37 mouse cellular contexts compared by ENCODE assay signal in the genomic region with DNA sequence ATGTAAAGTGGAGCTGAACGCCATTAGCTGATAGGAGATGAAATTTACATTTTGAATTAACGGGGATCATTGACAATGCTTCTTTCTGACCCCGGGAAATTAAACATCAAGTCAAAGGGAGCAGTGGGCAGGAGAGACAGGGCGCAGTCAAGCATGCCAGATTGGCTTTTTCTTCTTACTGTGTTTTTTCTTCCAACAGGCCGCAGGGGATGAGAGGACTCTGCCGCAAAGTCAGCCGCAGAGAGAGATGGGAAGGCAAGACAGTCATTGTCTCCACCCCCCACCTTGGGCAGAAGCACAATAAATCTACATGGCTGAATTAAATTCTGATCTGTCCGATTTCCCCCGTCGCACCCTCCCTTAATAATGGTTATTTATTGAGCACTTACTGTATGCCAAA. TPM values are rescaled to one million over a fixed set of nuclear protein-coding genes. Genes with fewer than 3 reads are reported as not detected.
"Had no signal": no experiment of that assay in that cellular context is flagged by ENCODE, and none has a peak within 500 bp of the region (broad histone marks: within the 10 kb centered on the region; RNA-seq: fewer than 3 reads in every experiment).

No protein-coding gene starts in this region.

- ATAC-seq: liver, embryonic 12.5 days; liver, postnatal 0 days; lung, postnatal 0 days; midbrain, embryonic 13.5 days; midbrain, embryonic 15.5 days; midbrain, embryonic 16.5 days had no signal

- H3K36me3 ChIP-seq: limb, embryonic 10.5 days; limb, embryonic 12.5 days; limb, embryonic 13.5 days; limb, embryonic 15.5 days; liver, embryonic 12.5 days; liver, embryonic 13.5 days; liver, embryonic 15.5 days; lung, embryonic 15.5 days; midbrain, embryonic 10.5 days; midbrain, embryonic 12.5 days; midbrain, embryonic 13.5 days; midbrain, embryonic 15.5 days; neural tube, embryonic 12.5 days had no signal

- H3K4me2 ChIP-seq: limb, embryonic 12.5 days; limb, embryonic 13.5 days; limb, embryonic 15.5 days; liver, embryonic 11.5 days; liver, embryonic 12.5 days; liver, embryonic 13.5 days; liver, embryonic 15.5 days; lung, embryonic 14.5 days; lung, embryonic 15.5 days; midbrain, embryonic 11.5 days; midbrain, embryonic 12.5 days; midbrain, embryonic 13.5 days; midbrain, embryonic 15.5 days; neural tube, embryonic 12.5 days had no signal

- H3K27ac ChIP-seq: limb, embryonic 10.5 days; limb, embryonic 12.5 days; limb, embryonic 13.5 days; limb, embryonic 15.5 days; liver, embryonic 12.5 days; liver, embryonic 13.5 days; liver, embryonic 14.5 days; liver, embryonic 15.5 days; lung, embryonic 15.5 days; macrophage; midbrain, embryonic 10.5 days; midbrain, embryonic 12.5 days; midbrain, embryonic 13.5 days; midbrain, embryonic 15.5 days; neural tube, embryonic 12.5 days had no signal

- H3K4me3 ChIP-seq: limb, embryonic 10.5 days; limb, embryonic 12.5 days; limb, embryonic 13.5 days; limb, embryonic 15.5 days; liver, embryonic 12.5 days; liver, embryonic 13.5 days; liver, embryonic 15.5 days; lung, embryonic 15.5 days; megakaryocyte, embryonic 14.5 days; midbrain, embryonic 10.5 days; midbrain, embryonic 12.5 days; midbrain, embryonic 13.5 days; midbrain, embryonic 15.5 days; myocyte; neural tube, embryonic 12.5 days had no signal

- H3K4me1 ChIP-seq: liver, embryonic 12.5 days; liver, embryonic 13.5 days; liver, embryonic 15.5 days; lung, embryonic 15.5 days; megakaryocyte, embryonic 14.5 days; midbrain, embryonic 12.5 days; midbrain, embryonic 15.5 days had no signal

- H3K9ac ChIP-seq: limb, embryonic 12.5 days; limb, embryonic 13.5 days; limb, embryonic 15.5 days; liver, embryonic 12.5 days; liver, embryonic 13.5 days; liver, embryonic 14.5 days; liver, embryonic 15.5 days; liver, postnatal 0 days; lung, embryonic 14.5 days; lung, embryonic 15.5 days; midbrain, embryonic 12.5 days; midbrain, embryonic 13.5 days; midbrain, embryonic 15.5 days; neural tube, embryonic 12.5 days had no signal

- H3K27me3 ChIP-seq: midbrain, embryonic 13.5 days; midbrain, embryonic 15.5 days had no signal

- DNase-seq: left cerebral cortex, postnatal 4 days; liver; liver, embryonic 13.5 days; liver, postnatal 0 days; lung, adult 18-20 months; lung, adult 2 months; lung, embryonic 14.5 days; lung, postnatal 10 days; lung, postnatal 14 days; lung, postnatal 36 days; lung, postnatal 4 days; midbrain, embryonic 14.5 days had no signal

- H3K9me3 ChIP-seq: limb, embryonic 10.5 days; limb, embryonic 12.5 days; limb, embryonic 13.5 days; limb, embryonic 15.5 days; liver, embryonic 12.5 days; liver, embryonic 13.5 days; liver, embryonic 15.5 days; lung, embryonic 15.5 days; midbrain, embryonic 10.5 days; midbrain, embryonic 12.5 days; midbrain, embryonic 13.5 days; midbrain, embryonic 15.5 days; neural tube, embryonic 12.5 days had no signal

RNA-seq across cellular contexts. Expression of a gene that starts 12.5 kb away (rescaled TPM):
- polyA plus RNA-seq: limb, embryonic 10.5 days; limb, embryonic 13.5 days; lung, embryonic 14.5 days; lung, embryonic 16.5 days; macrophage; midbrain, embryonic 10.5 days; midbrain, embryonic 11.5 days; midbrain, embryonic 12.5 days; midbrain, embryonic 13.5 days; midbrain, embryonic 14.5 days; midbrain, embryonic 15.5 days; midbrain, embryonic 16.5 days; myocyte; neural tube, embryonic 11.5 days; neural tube, embryonic 12.5 days had no signal

RNA-seq across cellular contexts. Expression of a gene that starts 46.0 kb away (rescaled TPM):
- polyA plus RNA-seq: limb, embryonic 14.5 days; lung, adult 2 months; lung, postnatal 0 days; macrophage; midbrain, embryonic 12.5 days; midbrain, embryonic 14.5 days; midbrain, postnatal 0 days; myocyte; neural tube, embryonic 11.5 days had no signal

RNA-seq across cellular contexts. Expression of a gene that starts 53.4 kb away (rescaled TPM):
- polyA plus RNA-seq: limb, embryonic 10.5 days; limb, embryonic 11.5 days; limb, embryonic 12.5 days; liver, embryonic 11.5 days; midbrain, embryonic 16.5 days; neural tube, embryonic 11.5 days had no signal
